Mouse (Mus musculus): ENCODE results near the gene Ppp4r1. TPM values are rescaled to one million over a fixed set of nuclear protein-coding genes. Genes with fewer than 3 reads are reported as not detected.

The Ppp4r1 gene
- total RNA-seq, 2 experiments from 2014 or later: 67.6 to 72.7 TPM

Other genes starting within 250 kb of the Ppp4r1 start
- not detected for gene Tmem232, start 241.8 kb upstream of the Ppp4r1 start, total RNA-seq (2021)
- gene Vapa, start 169.0 kb upstream of the Ppp4r1 start, total RNA-seq (2021): 100 to 1,000 TPM; 162 to 182 TPM
- 10 to 100 TPM in 1 of 2 experiments, 1 to 10 TPM in 1; 8.8 to 38.2 TPM for gene Txndc2, start 140.4 kb upstream of the Ppp4r1 start, total RNA-seq (2021)
- gene Rab31, start 9.8 kb upstream of the Ppp4r1 start, total RNA-seq (2021): 10 to 100 TPM; 40.9 to 50.1 TPM
- gene Ralbp1, start 103.2 kb downstream of the Ppp4r1 start, total RNA-seq (2021): 10 to 100 TPM; 41.4 to 61.4 TPM
- 100 to 1,000 TPM; 111 to 124 TPM for gene Twsg1, start 168.7 kb downstream of the Ppp4r1 start, total RNA-seq (2021)

Data from adrenal gland, postnatal 36 days (tissue).